Mouse (Mus musculus): ENCODE measurements around the gene Uggt1.
A peak's percentile ranks its signal among the peaks of the same experiment; 100 is the strongest.

Uggt1 gene

GRCm38 (mm10) chr1:36257276-36257675 lies 12.8 kb upstream of the Uggt1 start:
- DNase-seq (ENCODE audit: low spot score), result no peak

- DNase-seq (ENCODE audit: low spot score), result no peak
Measured at GRCm38 (mm10) chr1:36255871-36256640, 11.5 kb upstream of the Uggt1 start.

GRCm38 (mm10) chr1:36254635-36255360 lies 10.3 kb upstream of the Uggt1 start:
- no peak for DNase-seq (ENCODE audit: low spot score)

- peak; percentile 69 for DNase-seq (ENCODE audit: low spot score)
Measured at GRCm38 (mm10) chr1:36252791-36253190, 8.3 kb upstream of the Uggt1 start.

GRCm38 (mm10) chr1:36251426-36251825 lies 6.9 kb upstream of the Uggt1 start:
- no peak for DNase-seq (ENCODE audit: low spot score)

- no peak for DNase-seq (ENCODE audit: low spot score)
Measured at GRCm38 (mm10) chr1:36246688-36247087, 2.2 kb upstream of the Uggt1 start.

- no peak for DNase-seq (ENCODE audit: low spot score)
Measured at GRCm38 (mm10) chr1:36244828-36245215, 302 bp upstream of the Uggt1 start.

GRCm38 (mm10) chr1:36243447-36244057 lies 968 bp downstream of the Uggt1 start:
- DNase-seq (ENCODE audit: low spot score), result no peak

GRCm38 (mm10) chr1:36241903-36242429 lies 2.6 kb downstream of the Uggt1 start:
- no peak for DNase-seq (ENCODE audit: low spot score)

- no peak for DNase-seq (ENCODE audit: low spot score)
Measured at GRCm38 (mm10) chr1:36240176-36240575, 4.3 kb downstream of the Uggt1 start.

GRCm38 (mm10) chr1:36239396-36239795 lies 5.1 kb downstream of the Uggt1 start:
- no peak for DNase-seq (ENCODE audit: low spot score)

- no peak for DNase-seq (ENCODE audit: low spot score)
Measured at GRCm38 (mm10) chr1:36235855-36236254, 8.7 kb downstream of the Uggt1 start.

- DNase-seq (ENCODE audit: low spot score), result no peak
Measured at GRCm38 (mm10) chr1:36235057-36235639, 9.4 kb downstream of the Uggt1 start.

- no peak for DNase-seq (ENCODE audit: low spot score)
Measured at GRCm38 (mm10) chr1:36233218-36233617, 11.3 kb downstream of the Uggt1 start.

- DNase-seq (ENCODE audit: low spot score), result no peak
Measured at GRCm38 (mm10) chr1:36230919-36231705, 13.4 kb downstream of the Uggt1 start.

GRCm38 (mm10) chr1:36228461-36228860 lies 16.1 kb downstream of the Uggt1 start:
- DNase-seq (ENCODE audit: low spot score), result no peak

- no peak for DNase-seq (ENCODE audit: low spot score)
Measured at GRCm38 (mm10) chr1:36224648-36225047, 19.9 kb downstream of the Uggt1 start.

GRCm38 (mm10) chr1:36214324-36214723 lies 30.2 kb downstream of the Uggt1 start:
- no peak for DNase-seq (ENCODE audit: low spot score)

- no peak for DNase-seq (ENCODE audit: low spot score)
Measured at GRCm38 (mm10) chr1:36201739-36202138, 42.8 kb downstream of the Uggt1 start.

- DNase-seq (ENCODE audit: low spot score), result no peak
Measured at GRCm38 (mm10) chr1:36194482-36194881, 50.0 kb downstream of the Uggt1 start.

- no peak for DNase-seq (ENCODE audit: low spot score)
Measured at GRCm38 (mm10) chr1:36191966-36192365, 52.6 kb downstream of the Uggt1 start.

- no peak for DNase-seq (ENCODE audit: low spot score)
Measured at GRCm38 (mm10) chr1:36180038-36180437, 64.5 kb downstream of the Uggt1 start.

Data from urinary bladder, postnatal 25 days (tissue).